In genomic region chr4:155233878-155234277, GRCm38 (mm10) we compare ENCODE assay signal across 7 mouse cellular contexts. TPM values are rescaled to one million over a fixed set of nuclear protein-coding genes. Genes with fewer than 3 reads are reported as not detected.
DNase-seq lines count a peak whose midpoint lies in the region; ATAC-seq and TF ChIP-seq lines count a peak whose summit lies in the region.

No protein-coding gene starts in this region.

- H3K9me3 ChIP-seq in hindbrain, embryonic 15.5 days = no peaks in the 10 kb centered on the region
- no peaks in the 10 kb centered on the region for H3K9me3 ChIP-seq in stomach, embryonic 14.5 days (ENCODE audit: control insufficient read depth, low read depth, low read length)

- H3K4me1 ChIP-seq in hindbrain, embryonic 15.5 days (replicated peaks) = peaks cover 46% of the 10 kb centered on the region
- H3K4me1 ChIP-seq in stomach, embryonic 14.5 days (ENCODE audit: control insufficient read depth, insufficient read depth, low read length) = peaks cover 39% of the 10 kb centered on the region

- 24% methylated on average over 10 of the region's 10 CpGs for WGBS in hindbrain, embryonic 15.5 days
- 5% methylated on average over 10 of the region's 10 CpGs for WGBS in stomach, embryonic 14.5 days

- TF ChIP-seq POLR2A in brain, embryonic 14.5 days (IDR thresholded peaks at IDR 0.05; ENCODE audit: borderline replicate concordance, extremely low read depth, insufficient read depth, insufficient read length, poor library complexity, severe bottlenecking) = no peak

- no peak overlapping the region for H3K9ac ChIP-seq in hindbrain, embryonic 15.5 days
- 0 out of 2 replicates have a peak overlapping the region, but pooled peaks have one; percentile 10 for H3K9ac ChIP-seq in stomach, embryonic 14.5 days (replicated peaks; ENCODE audit: low read depth, low read length)

- H3K4me3 ChIP-seq in hindbrain, embryonic 15.5 days = no peak overlapping the region
- no peak overlapping the region for H3K4me3 ChIP-seq in stomach, embryonic 14.5 days (ENCODE audit: low read depth, low read length)

- no peak for TF ChIP-seq CTCF in brain, embryonic 14.5 days (IDR thresholded peaks at IDR 0.05; ENCODE audit: borderline replicate concordance, extremely low read depth, insufficient read depth, insufficient read length)

- H3K27me3 ChIP-seq in hindbrain, embryonic 15.5 days = no peaks in the 10 kb centered on the region
- H3K27me3 ChIP-seq in stomach, embryonic 14.5 days (ENCODE audit: control insufficient read depth, insufficient read depth, low read length) = no peaks in the 10 kb centered on the region

- peak overlapping the region; percentile 91 for H3K27ac ChIP-seq in hindbrain, embryonic 15.5 days (replicated peaks)
- H3K27ac ChIP-seq in stomach, embryonic 14.5 days (ENCODE audit: low read length) = peak overlapping the region; percentile 99

- H3K4me2 ChIP-seq in hindbrain, embryonic 15.5 days = no peak overlapping the region
- H3K4me2 ChIP-seq in stomach, embryonic 14.5 days (replicated peaks; ENCODE audit: low read depth, low read length) = 0 out of 2 replicates have a peak overlapping the region, but pooled peaks have one; percentile 30

- H3K36me3 ChIP-seq in hindbrain, embryonic 15.5 days = no peaks in the 10 kb centered on the region
- H3K36me3 ChIP-seq in stomach, embryonic 14.5 days (ENCODE audit: control insufficient read depth, insufficient read depth, low read length) = no peaks in the 10 kb centered on the region

- peak; percentile 92 for DNase-seq in brain, embryonic 14.5 days (ENCODE audit: low read depth)
- DNase-seq in embryo, embryonic 10.5 days (ENCODE audit: low spot score) = peak; percentile 58
- DNase-seq in gastrocnemius, postnatal 10 days = peak; percentile 77
- peak; percentile 84 to 90 for DNase-seq in left cerebral cortex, adult 18-20 months (ENCODE audit: low spot score in 2 of 2)
- peak; percentile 81 for DNase-seq in lung, postnatal 14 days

- peak; percentile 32; the same call in 1 of the 2 replicates for ATAC-seq in hindbrain, embryonic 15.5 days (ENCODE audit: low FRiP score, low read depth)
- peak; percentile 62; the same call in 1 of the 2 replicates for ATAC-seq in stomach, embryonic 14.5 days (ENCODE audit: insufficient number of reproducible peaks, insufficient read depth, low FRiP score, low read depth)

RNA-seq across cellular contexts. Expression of gene Ski, which starts 11.5 kb away (rescaled TPM):
- 38.6 and 55.2 TPM in 2 replicates for polyA plus RNA-seq in brain, embryonic 14.5 days (2012; rRNA removed)
- 10 to 100 TPM; 68.1 to 79.6 TPM for total RNA-seq in gastrocnemius, postnatal 10 days (2021)
- 11.3 and 11.9 TPM in 2 replicates for polyA plus RNA-seq in hindbrain, embryonic 15.5 days (2015; fragmentation: Nextera tagmentation; extraction: Ambion mirVana)
- total RNA-seq in left cerebral cortex, adult 18-20 months (2021) = 100 to 1,000 TPM; 115 to 128 TPM
- 29.6 and 32.0 TPM in 2 replicates for polyA plus RNA-seq in stomach, embryonic 14.5 days (2014; fragmentation: Nextera tagmentation; extraction: Ambion mirVana)

RNA-seq across cellular contexts. Expression of gene Faap20, which starts 15.7 kb away (rescaled TPM):
- polyA plus RNA-seq in brain, embryonic 14.5 days (2012; rRNA removed) = 71.9 and 96.0 TPM in 2 replicates
- total RNA-seq in gastrocnemius, postnatal 10 days (2021) = 10 to 100 TPM; 18.9 to 26.4 TPM
- polyA plus RNA-seq in hindbrain, embryonic 15.5 days (2015; fragmentation: Nextera tagmentation; extraction: Ambion mirVana) = 73.8 and 75.7 TPM in 2 replicates
- total RNA-seq in left cerebral cortex, adult 18-20 months (2021) = 10 to 100 TPM; 28.0 to 29.5 TPM
- polyA plus RNA-seq in stomach, embryonic 14.5 days (2014; fragmentation: Nextera tagmentation; extraction: Ambion mirVana) = 63.2 and 65.0 TPM in 2 replicates
